Mouse (Mus musculus) embryonic fibroblast, embryonic 13.5 days (primary cell): ENCODE measurements around the gene Rin2.

Source experiments
- CTCF ChIP-seq: IDR thresholded peaks from 2 replicates; pipeline ENCODE4 v1.5.1; 2011; ENCODE audit warnings: mild to moderate bottlenecking, control low read depth, low read length, moderate library complexity, borderline replicate concordance; ENCODE audit not compliant: insufficient read depth
- POLR2A ChIP-seq: IDR thresholded peaks from 2 replicates; pipeline ENCODE4 v1.6.1; 2011; ENCODE audit warnings: low read depth, mild to moderate bottlenecking, control low read depth, low read length, moderate library complexity

- TF ChIP-seq POLR2A (no peak), CTCF (no peak)
Measured at GRCm38 (mm10) chr2:145736543-145736942, 61.5 kb downstream of the Rin2 start.
